Mouse (Mus musculus) lung, postnatal 4 days (tissue): Measurements from ENCODE around the gene Trappc11.

ENCODE experiments used
- DNase-seq, 2 experiments: peaks; one replicate each; pipeline ENCODE4 v3.0.0; 2021

Trappc11 gene

GRCm38 (mm10) chr8:47533344-47534125, at the start of gene Trappc11, which contains the start of gene Rwdd4a:
Gene Trappc11 (minus strand): TSS chr8:47533470.
Gene Rwdd4a (plus strand): TSS chr8:47533664.
- DNase-seq, result peak; percentile 96 to 97

- DNase-seq, result no peak
Measured at GRCm38 (mm10) chr8:47581454-47581853, 48.2 kb upstream of the Trappc11 start.

GRCm38 (mm10) chr8:47573482-47573881, 40.2 kb upstream of the Trappc11 start:
- DNase-seq, result no peak

GRCm38 (mm10) chr8:47570161-47570560, 36.9 kb upstream of the Trappc11 start:
- DNase-seq, result no peak

- no peak for DNase-seq
Measured at GRCm38 (mm10) chr8:47568098-47568497, 34.8 kb upstream of the Trappc11 start.

GRCm38 (mm10) chr8:47566551-47566950, 33.3 kb upstream of the Trappc11 start:
- no peak for DNase-seq

- DNase-seq, result no peak
Measured at GRCm38 (mm10) chr8:47560801-47561200, 27.5 kb upstream of the Trappc11 start.

- no peak for DNase-seq
Measured at GRCm38 (mm10) chr8:47558274-47558673, 25.0 kb upstream of the Trappc11 start.

GRCm38 (mm10) chr8:47556446-47556845, 23.2 kb upstream of the Trappc11 start:
- DNase-seq, result peak in 1 of 2 experiments; percentile 6

GRCm38 (mm10) chr8:47553613-47554012, 20.3 kb upstream of the Trappc11 start:
- DNase-seq, result peak in 1 of 2 experiments; percentile 17

- no peak for DNase-seq
Measured at GRCm38 (mm10) chr8:47547102-47547501, 13.8 kb upstream of the Trappc11 start.

- no peak for DNase-seq
Measured at GRCm38 (mm10) chr8:47544094-47544493, 10.8 kb upstream of the Trappc11 start.

- no peak for DNase-seq
Measured at GRCm38 (mm10) chr8:47542746-47543145, 9.5 kb upstream of the Trappc11 start.

- no peak for DNase-seq
Measured at GRCm38 (mm10) chr8:47538323-47538722, 5.1 kb upstream of the Trappc11 start.

GRCm38 (mm10) chr8:47528094-47528493, 5.2 kb downstream of the Trappc11 start:
- DNase-seq, result no peak

GRCm38 (mm10) chr8:47513601-47514000, 19.7 kb downstream of the Trappc11 start:
- no peak for DNase-seq

- DNase-seq, result no peak
Measured at GRCm38 (mm10) chr8:47510930-47511329, 22.3 kb downstream of the Trappc11 start.

GRCm38 (mm10) chr8:47505431-47505830, 27.8 kb downstream of the Trappc11 start:
- no peak for DNase-seq

- no peak for DNase-seq
Measured at GRCm38 (mm10) chr8:47502546-47502945, 30.7 kb downstream of the Trappc11 start.

- no peak for DNase-seq
Measured at GRCm38 (mm10) chr8:47501994-47502393, 31.3 kb downstream of the Trappc11 start.

- no peak for DNase-seq
Measured at GRCm38 (mm10) chr8:47495428-47495827, 37.8 kb downstream of the Trappc11 start.

GRCm38 (mm10) chr8:47494602-47495153, 38.6 kb downstream of the Trappc11 start:
- DNase-seq, result no peak

GRCm38 (mm10) chr8:47493106-47493505, 40.2 kb downstream of the Trappc11 start:
- peak; percentile 40 to 76 for DNase-seq

GRCm38 (mm10) chr8:47487231-47487630, 46.0 kb downstream of the Trappc11 start:
- no peak for DNase-seq
